In genomic region chr13:31828446-31828845, GRCm38 (mm10) we compare ENCODE assay signal across 16 mouse cellular contexts. TPM values are rescaled to one million over a fixed set of nuclear protein-coding genes. Genes with fewer than 3 reads are reported as not detected.
"Had no signal": no experiment of that assay in that cellular context is flagged by ENCODE, and none has a peak within 500 bp of the region (broad histone marks: within the 10 kb centered on the region; RNA-seq: fewer than 3 reads in every experiment).

No protein-coding gene starts in this region.

- H3K4me3 ChIP-seq: neural tube, embryonic 15.5 days; stomach, embryonic 15.5 days had no signal

- H3K4me2 ChIP-seq: neural tube, embryonic 15.5 days; stomach, embryonic 15.5 days had no signal

- H3K36me3 ChIP-seq: neural tube, embryonic 15.5 days; stomach, embryonic 15.5 days had no signal

- H3K9ac ChIP-seq: neural tube, embryonic 15.5 days; stomach, embryonic 15.5 days had no signal

- H3K27ac ChIP-seq: neural tube, embryonic 15.5 days; stomach, embryonic 15.5 days; stomach, postnatal 0 days had no signal

- H3K4me1 ChIP-seq: neural tube, embryonic 15.5 days; stomach, embryonic 15.5 days had no signal

- DNase-seq: retina, postnatal 1 day; right cerebral cortex, adult 18-20 months; right cerebral cortex, postnatal 14 days; right cerebral cortex, postnatal 25 days; right cerebral cortex, postnatal 4 days; spleen, adult 18-20 months; thymus, adult 18-20 months; thymus, adult 2 months; thymus, postnatal 14 days; thymus, postnatal 25 days; thymus, postnatal 36 days; thymus, postnatal 4 days had no signal

- H3K9me3 ChIP-seq: neural tube, embryonic 15.5 days; stomach, embryonic 15.5 days had no signal

RNA-seq across cellular contexts. Expression of gene Foxc1, which starts 22.0 kb away (rescaled TPM):
- total RNA-seq: neutrophil, adult 5-6 weeks had no signal
